Mouse (Mus musculus) heart, adult 2 months (tissue): ENCODE data around the gene Olfr1026.

ENCODE experiments used
- CTCF ChIP-seq: fragments of 200-600 bp; IDR thresholded peaks from 2 replicates; pipeline ENCODE4 v1.8.1; 2022; ENCODE audit warnings: antibody characterized with exemption, mild to moderate bottlenecking, moderate library complexity
- POLR2A ChIP-seq: fragments of 200-500 bp; IDR thresholded peaks from 2 replicates; pipeline ENCODE4 v1.6.1; 2011; ENCODE audit warnings: mild to moderate bottlenecking, low read depth, low read length, control low read depth; ENCODE audit not compliant: insufficient read depth

GRCm38 (mm10) chr2:85914893-85915292 is 6.5 kb upstream of the Olfr1026 start, which contains the start of gene Olfr1025-ps1:
- no peak for TF ChIP-seq CTCF
- no peak for TF ChIP-seq POLR2A
